ENCODE assay signal across 7 mouse cellular contexts in genomic region chr1:92933611-92934010, GRCm38 (mm10). TPM values are rescaled to one million over a fixed set of nuclear protein-coding genes. Genes with fewer than 3 reads are reported as not detected.
DNase-seq lines count a peak whose midpoint lies in the region; ATAC-seq lines count a peak whose summit lies in the region.

No protein-coding gene starts in this region.

- no peaks in the 10 kb centered on the region for H3K27me3 ChIP-seq in lung, embryonic 15.5 days
- H3K27me3 ChIP-seq in embryonic facial prominence, embryonic 15.5 days: no peaks in the 10 kb centered on the region
- no peaks in the 10 kb centered on the region for H3K27me3 ChIP-seq in limb, embryonic 13.5 days
- no peaks in the 10 kb centered on the region for H3K27me3 ChIP-seq in splenic B cell, adult 2 months (ENCODE audit: control insufficient read depth, insufficient read depth, low read length, poor library complexity, severe bottlenecking)

- ATAC-seq in lung, embryonic 15.5 days (ENCODE audit: borderline replicate concordance, extremely low read depth, low FRiP score, low TSS enrichment): no peak
- ATAC-seq in embryonic facial prominence, embryonic 15.5 days (ENCODE audit: insufficient number of reproducible peaks, low FRiP score, low TSS enrichment, low read depth): no peak
- ATAC-seq in limb, embryonic 13.5 days (ENCODE audit: low FRiP score, low read depth): no peak

- DNase-seq in lung, postnatal 14 days: no peak
- peak; percentile 28 for DNase-seq in splenic B cell, adult 2 months (ENCODE audit: low read depth, low spot score)
- DNase-seq in Muller cell, postnatal 12 days (ENCODE audit: inconsistent ontology term): no peak
- DNase-seq in adrenal gland, postnatal 10 days: no peak

- H3K4me3 ChIP-seq in lung, embryonic 15.5 days: peak overlapping the region; percentile 78
- H3K4me3 ChIP-seq in embryonic facial prominence, embryonic 15.5 days (replicated peaks): peak overlapping the region; percentile 89
- peak overlapping the region; percentile 78 for H3K4me3 ChIP-seq in limb, embryonic 13.5 days

- H3K36me3 ChIP-seq in lung, embryonic 15.5 days: peaks cover 4% of the 10 kb centered on the region; the same call in 1 of the 2 replicates
- H3K36me3 ChIP-seq in embryonic facial prominence, embryonic 15.5 days: peaks cover 10% of the 10 kb centered on the region
- peaks cover 11% of the 10 kb centered on the region for H3K36me3 ChIP-seq in limb, embryonic 13.5 days
- no peaks in the 10 kb centered on the region for H3K36me3 ChIP-seq in splenic B cell, adult 2 months (ENCODE audit: control insufficient read depth, insufficient read depth, low read length, poor library complexity, severe bottlenecking)

- H3K9me3 ChIP-seq in lung, embryonic 15.5 days: no peaks in the 10 kb centered on the region
- H3K9me3 ChIP-seq in embryonic facial prominence, embryonic 15.5 days (replicated peaks): no peaks in the 10 kb centered on the region
- H3K9me3 ChIP-seq in limb, embryonic 13.5 days: no peaks in the 10 kb centered on the region

- H3K27ac ChIP-seq in lung, embryonic 15.5 days: peak overlapping the region; percentile 97
- H3K27ac ChIP-seq in embryonic facial prominence, embryonic 15.5 days (replicated peaks): peak overlapping the region; percentile 99
- H3K27ac ChIP-seq in limb, embryonic 13.5 days: peak overlapping the region; percentile 96

- H3K4me1 ChIP-seq in lung, embryonic 15.5 days: peaks cover 22% of the 10 kb centered on the region
- peaks cover 23% of the 10 kb centered on the region for H3K4me1 ChIP-seq in embryonic facial prominence, embryonic 15.5 days
- peaks cover 21% of the 10 kb centered on the region for H3K4me1 ChIP-seq in limb, embryonic 13.5 days

- WGBS in lung, embryonic 15.5 days: 76% methylated on average over 4 of the region's 4 CpGs
- WGBS in embryonic facial prominence, embryonic 15.5 days: 72% methylated on average over 4 of the region's 4 CpGs
- WGBS in limb, embryonic 13.5 days: 74% methylated on average over 4 of the region's 4 CpGs

- peak overlapping the region; percentile 71 for H3K9ac ChIP-seq in lung, embryonic 15.5 days
- H3K9ac ChIP-seq in embryonic facial prominence, embryonic 15.5 days: peak overlapping the region; percentile 67
- peak overlapping the region; percentile 85 for H3K9ac ChIP-seq in limb, embryonic 13.5 days

- peak overlapping the region; percentile 87 for H3K4me2 ChIP-seq in lung, embryonic 15.5 days
- peak overlapping the region; percentile 82 for H3K4me2 ChIP-seq in embryonic facial prominence, embryonic 15.5 days (replicated peaks)
- peak overlapping the region; percentile 75 for H3K4me2 ChIP-seq in limb, embryonic 13.5 days (replicated peaks)

RNA-seq across cellular contexts. Expression of gene Capn10, which starts 0.6 kb away (rescaled TPM):
- 27.7 and 30.4 TPM in 2 replicates for polyA plus RNA-seq in lung, embryonic 15.5 days (2015; fragmentation: Nextera tagmentation; extraction: Ambion mirVana)
- polyA plus RNA-seq in embryonic facial prominence, embryonic 15.5 days (2015; fragmentation: Nextera tagmentation; extraction: Ambion mirVana): 34.5 and 36.5 TPM in 2 replicates
- polyA plus RNA-seq in limb, embryonic 13.5 days (2015; fragmentation: Nextera tagmentation; extraction: Ambion mirVana): 32.3 and 35.2 TPM in 2 replicates
- 10 to 100 TPM; 16.8 to 22.4 TPM for total RNA-seq in adrenal gland, postnatal 10 days (2021)

RNA-seq across cellular contexts. Expression of gene Gpr35, which starts 17.1 kb away (rescaled TPM):
- polyA plus RNA-seq in lung, embryonic 15.5 days (2015; fragmentation: Nextera tagmentation; extraction: Ambion mirVana): 0.36 and 0.62 TPM in 2 replicates
- 1.2 and 2.1 TPM in 2 replicates for polyA plus RNA-seq in embryonic facial prominence, embryonic 15.5 days (2015; fragmentation: Nextera tagmentation; extraction: Ambion mirVana)
- polyA plus RNA-seq in limb, embryonic 13.5 days (2015; fragmentation: Nextera tagmentation; extraction: Ambion mirVana): 0.20 and 0.56 TPM in 2 replicates
- 1 to 10 TPM in 1 of 2 experiments, under 1 TPM in 1; 0.97 to 1.7 TPM for total RNA-seq in adrenal gland, postnatal 10 days (2021)

RNA-seq across cellular contexts. Expression of gene Rnpepl1, which starts 23.0 kb away (rescaled TPM):
- 41.9 and 43.0 TPM in 2 replicates for polyA plus RNA-seq in lung, embryonic 15.5 days (2015; fragmentation: Nextera tagmentation; extraction: Ambion mirVana)
- polyA plus RNA-seq in embryonic facial prominence, embryonic 15.5 days (2015; fragmentation: Nextera tagmentation; extraction: Ambion mirVana): 47.7 and 47.8 TPM in 2 replicates
- 33.3 and 33.4 TPM in 2 replicates for polyA plus RNA-seq in limb, embryonic 13.5 days (2015; fragmentation: Nextera tagmentation; extraction: Ambion mirVana)
- total RNA-seq in adrenal gland, postnatal 10 days (2021): 10 to 100 TPM; 64.6 to 72.0 TPM

RNA-seq across cellular contexts. Expression of gene Dusp28, which starts 26.8 kb away (rescaled TPM):
- 9.9 and 11.5 TPM in 2 replicates for polyA plus RNA-seq in lung, embryonic 15.5 days (2015; fragmentation: Nextera tagmentation; extraction: Ambion mirVana)
- polyA plus RNA-seq in embryonic facial prominence, embryonic 15.5 days (2015; fragmentation: Nextera tagmentation; extraction: Ambion mirVana): 10.1 and 11.5 TPM in 2 replicates
- polyA plus RNA-seq in limb, embryonic 13.5 days (2015; fragmentation: Nextera tagmentation; extraction: Ambion mirVana): 11.9 and 12.4 TPM in 2 replicates
- 10 to 100 TPM; 13.5 to 17.0 TPM for total RNA-seq in adrenal gland, postnatal 10 days (2021)

RNA-seq across cellular contexts. Expression of gene Ankmy1, which starts 30.9 kb away (rescaled TPM):
- 0.27 and 0.43 TPM in 2 replicates for polyA plus RNA-seq in lung, embryonic 15.5 days (2015; fragmentation: Nextera tagmentation; extraction: Ambion mirVana)
- polyA plus RNA-seq in embryonic facial prominence, embryonic 15.5 days (2015; fragmentation: Nextera tagmentation; extraction: Ambion mirVana): 0.88 and 1.0 TPM in 2 replicates
- 0.36 and 0.43 TPM in 2 replicates for polyA plus RNA-seq in limb, embryonic 13.5 days (2015; fragmentation: Nextera tagmentation; extraction: Ambion mirVana)
- under 1 TPM; 0.75 to 0.82 TPM for total RNA-seq in adrenal gland, postnatal 10 days (2021)
